Mouse (Mus musculus): ENCODE data around the gene Nxpe2.

GRCm38 (mm10) chr9:48345866-48346265 lies 7.4 kb downstream of the Nxpe2 start:
- TF ChIP-seq CTCF (IDR thresholded peaks at IDR 0.05; ENCODE audit: low read depth) (no peak), EP300 (IDR thresholded peaks at IDR 0.05; ENCODE audit: low read depth) (no peak)
